Mouse (Mus musculus): ENCODE measurements around the gene Sntb2.
"Not testable (repeated sequence)": the region's sequence is repeated elsewhere in the genome, so short reads cannot be mapped to it uniquely, and the experiment has no call there.

Sntb2 gene

DNA sequence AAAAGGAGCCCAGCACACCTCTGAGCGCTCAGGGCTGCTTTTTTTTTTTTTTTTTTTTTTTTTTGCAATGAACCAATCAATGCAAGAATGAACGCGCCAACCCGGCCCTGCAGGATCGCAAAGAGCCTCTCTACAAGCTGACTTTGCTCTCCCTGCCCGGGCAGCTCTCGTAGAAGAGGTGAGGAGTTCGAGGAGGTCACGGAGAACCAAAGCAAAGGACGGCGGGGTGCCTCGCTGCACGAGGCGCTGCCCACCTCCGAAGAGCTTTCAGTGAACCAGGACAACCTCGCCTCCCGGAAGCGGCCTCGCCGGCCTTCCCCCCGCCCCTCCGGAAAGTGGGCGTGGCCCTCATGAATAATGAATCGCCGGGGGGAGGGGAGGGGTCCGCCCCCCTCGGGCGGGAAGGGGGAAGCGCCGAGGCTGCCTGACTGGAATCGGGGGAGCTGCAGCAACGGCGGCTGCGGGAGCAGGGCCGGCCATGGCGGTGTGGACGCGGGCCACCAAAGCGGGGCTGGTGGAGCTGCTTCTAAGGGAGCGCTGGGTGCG lies at the start of gene Sntb2:
Gene Sntb2, plus strand, starts transcription at position 427 of the 546 bp plus-strand sequence.
- DNase-seq = peak; percentile 89 to 93

DNA sequence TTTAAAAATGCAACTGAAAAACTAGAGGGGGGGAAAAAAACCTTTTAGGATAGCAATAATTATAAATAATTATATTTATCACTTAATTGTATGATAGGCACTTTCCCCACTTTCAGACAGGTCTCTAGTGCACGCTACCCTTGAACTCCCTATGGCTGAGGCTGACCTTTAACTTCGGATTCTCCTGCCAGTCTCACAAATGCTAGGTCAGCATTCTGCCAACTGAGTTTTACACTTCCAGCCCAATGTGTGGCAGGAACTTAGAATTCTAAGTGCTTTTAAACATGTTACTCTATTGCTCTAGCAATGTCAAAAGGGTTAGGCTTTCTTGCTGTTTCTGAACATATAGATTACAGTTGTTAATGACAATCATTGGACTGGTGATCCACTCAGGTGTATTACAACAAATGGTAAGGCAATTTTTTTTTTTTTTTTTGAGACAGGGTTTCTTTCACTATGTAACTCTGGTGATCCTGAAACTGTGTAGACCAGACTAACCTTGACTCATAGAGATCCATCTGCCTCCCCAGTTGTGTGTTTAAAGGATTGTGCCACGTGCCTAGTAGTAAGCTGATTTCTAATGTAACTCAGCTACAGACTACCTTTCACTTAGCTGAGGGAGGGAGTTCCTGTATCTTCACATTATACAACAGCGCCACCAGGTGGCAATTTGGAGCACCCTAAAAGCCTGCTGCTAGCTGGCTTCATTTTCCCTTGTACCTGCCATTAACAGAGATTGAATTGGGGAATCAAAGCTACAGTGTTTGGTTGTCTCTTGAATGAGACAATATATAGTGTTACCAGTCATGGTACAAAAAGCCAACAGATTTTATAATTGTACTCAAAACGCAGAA lies 48.0 kb upstream of the Sntb2 start:
- peak; percentile 79 to 83 for DNase-seq

DNA sequence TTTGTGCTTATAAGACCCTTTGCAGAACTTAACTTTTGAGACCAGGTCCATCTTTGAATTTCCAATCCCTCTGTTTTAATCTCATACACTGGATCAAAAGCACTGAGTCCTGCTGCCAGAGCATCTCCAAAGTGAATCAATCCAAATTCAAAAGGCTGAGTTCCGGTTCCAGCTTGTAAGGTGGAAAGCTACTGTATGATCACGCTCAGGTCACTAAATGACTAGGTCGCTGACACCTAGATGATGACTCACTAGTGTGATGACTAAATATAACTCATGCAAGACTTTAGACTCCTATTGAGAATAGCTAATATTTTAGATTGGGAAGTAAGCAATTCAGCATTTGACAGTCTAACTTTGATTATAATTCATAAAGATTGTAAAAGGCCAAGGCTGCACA lies 46.7 kb upstream of the Sntb2 start:
- no peak for DNase-seq

DNA sequence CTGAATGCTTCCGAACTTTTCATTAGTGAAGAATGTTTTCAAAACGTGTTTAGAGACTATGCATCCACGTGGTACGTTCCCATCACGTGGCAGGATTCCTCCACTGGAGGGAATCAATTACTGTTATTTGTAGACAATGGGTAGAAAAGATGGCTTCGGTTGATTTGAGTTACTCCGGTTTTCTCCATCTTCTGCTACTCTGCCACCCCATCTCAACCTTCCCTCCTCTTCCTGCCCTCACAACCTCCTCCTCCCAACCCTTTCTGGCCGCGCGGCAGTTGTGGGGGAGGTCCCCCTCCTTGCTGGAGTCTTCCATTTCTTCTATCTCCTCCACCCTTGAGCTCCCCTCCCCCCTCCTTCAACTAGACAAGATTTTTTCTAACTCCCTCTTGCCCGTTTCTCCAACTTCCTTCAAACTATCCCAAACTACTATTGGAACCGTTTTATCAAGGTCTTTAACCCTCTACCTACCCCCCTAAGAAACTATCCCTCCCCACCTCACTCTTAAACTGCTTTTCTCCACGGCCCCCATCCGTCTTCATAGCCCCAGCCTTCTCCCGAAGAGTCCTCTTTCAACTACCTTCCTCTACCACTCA lies 43.2 kb upstream of the Sntb2 start:
- DNase-seq = peak in 1 of 2 experiments; percentile 10

DNA sequence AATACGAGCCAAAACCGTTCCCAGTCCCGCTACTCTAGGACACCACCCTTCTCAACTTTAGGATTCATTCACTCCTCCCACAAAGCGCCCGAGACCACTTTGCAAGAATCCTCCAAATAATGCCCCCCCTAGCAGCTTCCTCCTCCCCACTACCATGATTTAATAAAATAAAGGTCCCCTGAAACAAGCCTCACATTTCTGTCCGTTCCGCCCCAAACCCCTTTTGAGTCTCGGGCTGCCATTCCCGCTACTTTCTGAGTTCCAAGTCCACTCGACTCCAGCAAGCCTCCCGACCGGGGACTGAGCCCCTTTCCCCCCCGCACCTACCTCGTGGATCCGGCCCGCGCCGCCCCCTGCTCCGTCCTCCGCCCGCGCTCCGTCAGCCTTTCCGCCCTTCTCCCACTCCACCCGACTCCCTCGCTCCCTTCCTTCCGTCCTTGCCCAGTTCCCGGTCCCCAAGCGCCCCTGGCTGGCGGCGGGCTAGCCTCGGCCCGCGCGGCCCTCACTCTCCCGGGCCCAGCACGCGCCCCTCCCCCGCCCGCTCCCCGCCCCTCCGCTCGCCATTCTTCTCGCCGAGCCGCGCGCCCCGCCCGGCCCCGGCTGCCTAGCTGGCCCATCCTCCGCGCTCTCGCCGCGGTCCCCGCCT lies 42.6 kb upstream of the Sntb2 start:
- DNase-seq = peak in 1 of 2 experiments; percentile 8

DNA sequence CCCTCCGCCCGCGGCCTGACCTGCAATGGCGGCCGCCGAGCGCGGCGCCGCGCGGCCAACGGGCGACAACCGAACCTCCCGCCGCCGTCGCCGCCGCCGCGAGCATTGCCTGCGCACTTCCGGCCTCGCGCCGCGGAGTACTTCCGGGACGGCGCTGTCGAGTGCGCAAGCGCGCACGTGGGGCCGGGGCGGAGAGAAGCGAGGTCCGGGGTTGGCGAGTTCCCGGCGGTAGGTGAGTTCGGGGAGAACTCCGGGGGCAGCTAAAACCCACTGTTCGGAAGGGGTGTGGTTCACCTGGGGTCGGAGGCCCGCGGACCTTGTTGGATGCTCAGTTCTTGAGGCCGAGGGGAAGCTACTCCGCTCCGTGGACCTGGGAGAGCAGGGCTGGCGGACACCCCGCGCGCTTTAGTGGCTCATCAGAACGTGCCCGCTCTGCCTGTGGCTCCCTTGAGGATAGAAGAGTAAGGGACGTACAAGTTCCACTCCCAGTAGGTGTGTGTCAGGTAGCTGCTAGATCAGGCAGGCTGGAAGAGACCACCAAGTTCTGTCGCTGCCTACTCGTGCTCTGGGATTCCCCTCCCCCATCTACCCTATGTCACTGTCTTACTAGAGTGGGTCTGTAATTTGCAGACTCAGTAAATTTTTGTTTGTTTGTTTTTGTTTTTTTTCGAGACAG lies 41.9 kb upstream of the Sntb2 start, which contains the start of gene Utp4:
Gene Utp4, plus strand, starts transcription at position 156 of the 676 bp plus-strand sequence.
- DNase-seq = peak; percentile 88 to 93

DNA sequence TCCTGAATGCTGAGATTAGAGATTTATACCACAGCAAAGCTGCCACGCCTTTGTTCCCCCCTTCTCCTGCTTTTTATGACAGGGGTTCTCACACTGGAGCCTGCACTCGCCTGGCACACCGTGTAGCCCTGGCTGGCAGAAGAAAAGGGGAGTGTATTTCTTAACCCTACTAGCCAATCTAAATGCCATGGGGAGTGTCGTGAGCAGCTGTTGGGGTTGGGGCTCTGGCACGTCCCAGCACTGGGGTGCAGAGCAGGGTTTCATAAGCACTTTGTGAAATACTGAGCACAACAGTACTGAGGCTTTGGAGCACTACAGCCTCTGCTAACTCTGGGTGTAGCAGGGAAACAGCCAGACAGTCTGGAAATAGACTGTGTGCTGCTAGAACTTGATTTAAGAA lies 36.1 kb upstream of the Sntb2 start:
- no peak for DNase-seq

DNA sequence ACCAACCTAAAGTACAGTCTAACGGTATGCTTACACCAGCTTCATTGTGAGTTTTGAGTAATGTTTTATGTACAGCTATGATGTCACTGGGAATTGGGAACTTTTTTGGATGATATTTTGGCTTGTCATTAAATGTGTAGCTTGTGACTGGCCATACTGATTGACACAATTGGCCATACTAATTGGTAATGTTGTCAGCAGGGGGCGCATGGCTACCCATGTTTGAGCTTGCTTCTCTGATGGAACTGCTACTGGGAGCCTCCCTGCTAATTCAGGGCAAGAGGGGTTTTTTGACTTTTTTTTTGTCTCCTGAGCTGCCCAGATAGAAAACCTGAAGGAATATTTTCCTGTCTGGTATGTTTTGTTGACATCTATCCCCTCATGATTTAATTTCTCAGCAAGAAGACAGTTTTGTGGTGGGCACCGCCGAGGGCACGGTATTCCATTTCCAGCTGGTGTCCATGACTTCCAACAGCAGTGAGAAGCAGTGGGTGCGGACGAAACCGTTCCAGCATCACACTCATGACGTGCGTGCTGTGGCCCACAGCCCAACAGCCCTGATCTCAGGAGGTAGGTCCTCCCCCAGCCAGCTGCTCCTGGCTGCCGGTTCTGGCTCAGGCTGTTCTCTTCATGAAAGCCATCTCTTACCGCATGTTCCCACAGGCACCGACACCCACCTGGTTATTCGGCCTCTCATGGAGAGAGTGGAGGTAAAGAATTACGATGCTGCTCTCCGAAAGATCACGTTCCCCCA lies 29.6 kb upstream of the Sntb2 start:
- peak; percentile 53 to 57 for DNase-seq

DNA sequence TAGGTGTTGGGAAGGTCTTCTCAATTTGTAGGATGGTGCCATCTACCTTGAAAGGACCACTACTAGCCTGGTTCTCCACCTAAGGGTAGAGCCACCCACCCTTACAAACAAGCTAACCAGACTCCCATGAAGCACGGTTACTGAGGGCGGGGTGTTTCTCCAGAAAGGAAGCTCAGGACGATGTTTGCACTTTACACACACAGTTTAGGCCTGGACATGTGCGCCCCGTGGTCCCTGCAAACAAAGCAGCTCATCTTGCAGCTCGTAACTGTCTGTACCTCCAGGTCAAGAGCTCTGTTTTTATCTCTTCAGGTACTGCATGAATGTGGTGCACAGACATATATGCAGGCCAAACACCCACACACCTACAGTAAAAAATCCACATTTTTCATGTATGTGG lies 28.9 kb upstream of the Sntb2 start:
- DNase-seq = no peak

DNA sequence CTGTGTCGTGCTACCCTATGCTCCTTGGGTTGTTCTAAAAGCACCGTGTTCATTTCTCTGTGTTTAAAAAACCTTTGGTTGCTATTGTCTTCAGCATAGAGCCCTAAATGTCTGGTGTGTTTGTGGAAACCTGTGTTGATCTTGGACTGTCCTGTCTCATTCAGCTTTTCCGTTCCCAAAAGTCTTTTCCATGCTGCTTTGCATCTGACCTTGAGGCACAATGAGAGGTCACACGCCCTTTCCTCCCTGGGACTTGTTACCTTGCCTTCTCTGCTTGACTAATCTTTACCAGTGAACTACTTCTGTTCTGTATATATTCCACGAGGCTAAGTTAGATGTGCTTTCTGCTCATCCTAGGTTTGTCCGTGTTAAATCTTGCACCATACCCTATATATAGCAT lies 28.1 kb upstream of the Sntb2 start:
- DNase-seq = no peak

DNA sequence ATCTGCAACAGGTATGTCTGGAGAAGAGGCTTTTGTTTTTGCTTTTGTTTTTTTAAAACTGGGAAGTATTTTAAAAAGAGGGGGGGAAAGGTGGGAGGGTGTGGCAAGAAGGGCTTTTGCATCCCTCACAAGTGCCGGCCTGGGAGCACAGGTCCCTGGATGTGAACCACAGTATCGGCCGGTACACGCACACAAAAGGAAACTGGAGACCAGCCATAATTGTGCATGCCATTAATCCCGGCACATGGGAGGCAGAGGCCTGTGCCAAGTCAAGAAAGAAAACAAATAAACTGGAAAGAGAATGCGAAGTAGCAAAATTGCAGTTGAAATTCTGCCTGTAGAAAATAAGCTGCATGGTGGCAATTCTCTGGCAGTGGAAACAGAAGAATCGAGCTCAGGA lies 27.3 kb upstream of the Sntb2 start:
- DNase-seq = no peak

DNA sequence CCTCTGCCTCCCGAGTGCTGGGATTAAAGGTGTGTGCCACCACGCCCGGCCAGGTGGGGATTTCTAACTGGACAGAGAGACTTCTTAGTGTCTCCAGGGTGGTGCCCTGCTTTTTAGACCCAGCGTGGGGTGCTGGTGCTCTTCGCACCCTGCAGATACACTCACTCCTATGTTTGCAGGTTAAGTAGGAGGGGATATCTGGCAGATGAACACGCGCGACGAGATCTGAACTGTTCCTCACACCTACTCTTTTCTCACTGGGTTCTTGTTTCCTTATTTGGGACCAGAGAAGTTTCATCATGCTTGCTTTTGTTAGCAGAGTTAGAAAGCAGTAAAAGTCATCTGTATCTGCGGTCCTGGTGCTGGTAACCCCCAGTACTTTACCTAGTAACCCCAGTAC lies 21.9 kb upstream of the Sntb2 start:
- no peak for DNase-seq

DNA sequence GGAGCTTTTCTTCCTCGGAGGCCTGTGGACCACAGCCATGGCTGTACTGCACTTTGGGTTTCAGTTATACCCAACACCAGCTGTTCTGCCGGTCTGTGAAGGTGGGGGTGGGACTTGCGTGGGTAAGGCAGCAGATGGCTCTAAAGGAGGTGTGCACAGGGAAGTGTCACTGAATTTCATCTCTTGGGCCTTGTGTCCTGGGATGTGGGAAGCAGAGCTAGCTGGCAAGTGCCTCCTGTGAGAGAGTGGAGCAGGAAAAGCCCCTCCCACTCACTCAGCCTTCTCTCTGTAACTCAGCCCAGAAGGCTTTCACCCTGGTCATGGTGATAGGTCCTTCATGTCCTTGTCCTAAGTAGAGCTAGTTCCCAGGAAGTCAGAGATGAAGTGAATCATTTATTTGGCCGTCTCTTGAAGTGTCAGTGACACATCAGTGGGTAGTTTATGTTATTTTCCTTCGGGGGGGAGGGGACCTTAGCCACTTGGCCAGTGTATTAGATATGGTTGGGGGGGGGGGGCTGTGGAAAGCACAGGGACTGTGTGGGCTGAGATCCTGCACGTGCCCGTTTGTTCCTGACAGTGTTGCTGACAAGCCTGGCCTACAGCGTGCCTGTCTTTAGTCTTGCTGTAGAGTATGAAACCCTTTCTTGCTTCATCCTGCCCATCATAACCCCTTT lies 15.7 kb upstream of the Sntb2 start:
- DNase-seq = no peak

DNA sequence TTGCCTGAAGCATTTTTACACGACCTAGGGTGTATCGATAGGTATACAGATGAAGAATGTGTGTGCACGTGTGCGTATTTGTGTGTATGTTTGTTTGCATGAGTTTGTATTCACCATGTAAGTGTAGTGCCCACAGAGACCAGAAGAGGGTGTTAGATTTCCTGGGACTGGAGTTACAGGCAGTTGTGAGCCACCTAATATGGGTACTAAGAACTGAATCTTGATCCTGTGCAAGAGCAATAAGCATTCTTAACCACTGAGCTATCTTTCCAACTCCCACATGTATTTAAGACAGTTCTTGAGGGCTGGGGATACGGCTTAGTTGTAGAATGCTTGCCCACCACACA lies 15.2 kb upstream of the Sntb2 start:
- DNase-seq = no peak

DNA sequence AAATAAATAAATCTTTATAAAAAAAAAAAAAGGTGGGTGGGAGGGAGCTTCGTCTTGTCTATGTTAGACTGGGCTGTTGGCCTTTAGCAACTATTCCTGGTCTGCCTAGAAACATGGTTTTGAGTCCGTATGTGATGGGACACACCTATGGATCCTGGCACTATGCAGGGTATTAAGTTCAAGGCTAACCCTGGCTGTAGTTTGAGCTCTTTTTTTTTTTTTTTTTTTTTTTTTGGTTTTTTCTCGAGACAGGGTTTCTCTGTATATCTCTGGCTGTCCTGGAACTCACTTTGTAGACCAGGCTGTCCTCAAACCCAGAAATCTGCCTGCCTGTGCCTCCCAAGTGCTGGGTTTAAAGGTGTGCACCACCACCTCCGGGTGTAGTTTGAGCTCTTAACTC lies 11.5 kb upstream of the Sntb2 start:
- no peak for DNase-seq

DNA sequence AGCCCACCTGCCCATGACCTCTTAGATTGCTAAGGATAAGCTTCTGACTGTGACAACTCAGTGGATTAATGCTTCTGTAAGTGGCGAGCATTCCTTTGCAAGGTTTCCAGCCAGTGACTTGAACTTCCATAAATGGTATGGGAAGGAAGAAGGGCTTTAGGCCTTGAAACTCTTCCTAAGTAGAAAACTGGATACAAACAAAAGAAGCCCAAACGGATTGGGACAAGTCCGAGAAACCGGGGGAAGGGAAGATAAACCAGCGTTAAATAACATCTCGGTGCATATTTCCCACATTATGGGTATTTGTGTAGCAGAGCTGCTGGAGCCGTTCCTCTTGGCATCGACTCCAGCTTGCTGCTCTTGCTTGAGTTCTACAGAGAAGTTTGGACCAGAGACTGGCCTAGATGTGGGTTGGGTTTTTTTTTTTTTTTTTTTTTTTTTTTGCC lies 10.6 kb upstream of the Sntb2 start:
- no peak for DNase-seq

DNA sequence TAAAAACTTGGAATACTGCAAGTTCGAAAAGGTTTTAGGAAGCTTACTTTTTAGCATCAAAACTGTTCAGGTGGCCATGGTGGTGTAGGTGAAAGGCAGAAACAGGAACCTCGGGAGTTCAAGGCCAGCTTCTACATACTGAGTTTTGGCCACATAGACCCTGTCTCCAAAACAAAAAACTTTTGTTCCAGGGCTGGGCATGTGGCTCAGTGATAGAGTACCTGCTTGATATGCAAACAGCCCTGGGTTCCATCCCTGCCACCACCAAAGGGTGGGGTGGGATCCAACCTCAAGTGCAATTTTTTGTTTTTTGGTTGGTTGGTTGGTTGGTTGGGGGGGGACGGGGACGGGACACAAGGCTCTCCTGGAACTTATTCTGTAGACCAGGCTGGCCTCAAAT lies 10.1 kb upstream of the Sntb2 start:
- DNase-seq = no peak

DNA sequence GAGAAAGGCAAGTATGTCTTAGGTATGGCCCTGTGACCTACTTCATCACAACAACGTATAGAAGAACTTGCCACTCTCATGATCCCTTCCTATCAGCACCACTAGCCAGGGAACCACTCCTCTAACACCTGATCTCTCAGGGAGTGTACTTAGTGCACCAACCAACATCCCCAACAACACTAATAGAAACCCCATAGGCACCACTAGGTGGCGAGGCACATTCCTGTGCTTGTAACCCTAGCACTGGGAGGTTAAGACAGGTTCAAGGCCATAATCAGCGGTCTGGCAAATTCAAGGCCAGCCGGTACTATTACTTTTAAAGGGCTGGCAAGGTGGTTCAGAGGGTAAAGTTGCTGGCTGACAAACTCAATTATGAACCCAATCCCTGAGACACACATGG lies 8.3 kb upstream of the Sntb2 start:
- peak; percentile 21 to 22 for DNase-seq

DNA sequence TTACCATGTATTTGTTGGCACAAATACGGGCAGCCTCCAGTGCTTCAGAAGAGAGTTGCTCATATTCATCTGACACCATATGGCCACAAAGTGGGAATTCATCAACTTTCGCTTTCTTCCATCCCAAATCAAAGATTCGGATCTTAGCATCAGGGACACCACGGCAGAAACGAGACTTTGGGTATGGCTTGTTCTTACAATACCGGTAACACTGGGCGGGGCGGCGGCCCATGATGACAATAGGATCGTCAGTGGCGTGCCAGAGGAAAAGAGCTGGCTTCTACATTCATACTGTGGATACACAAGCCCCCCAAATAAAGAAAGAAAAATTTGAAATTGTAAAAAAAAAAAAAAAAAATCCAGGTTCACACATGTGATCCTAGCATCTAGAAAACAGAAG lies 7.4 kb upstream of the Sntb2 start:
- DNase-seq = not testable (repeated sequence)

DNA sequence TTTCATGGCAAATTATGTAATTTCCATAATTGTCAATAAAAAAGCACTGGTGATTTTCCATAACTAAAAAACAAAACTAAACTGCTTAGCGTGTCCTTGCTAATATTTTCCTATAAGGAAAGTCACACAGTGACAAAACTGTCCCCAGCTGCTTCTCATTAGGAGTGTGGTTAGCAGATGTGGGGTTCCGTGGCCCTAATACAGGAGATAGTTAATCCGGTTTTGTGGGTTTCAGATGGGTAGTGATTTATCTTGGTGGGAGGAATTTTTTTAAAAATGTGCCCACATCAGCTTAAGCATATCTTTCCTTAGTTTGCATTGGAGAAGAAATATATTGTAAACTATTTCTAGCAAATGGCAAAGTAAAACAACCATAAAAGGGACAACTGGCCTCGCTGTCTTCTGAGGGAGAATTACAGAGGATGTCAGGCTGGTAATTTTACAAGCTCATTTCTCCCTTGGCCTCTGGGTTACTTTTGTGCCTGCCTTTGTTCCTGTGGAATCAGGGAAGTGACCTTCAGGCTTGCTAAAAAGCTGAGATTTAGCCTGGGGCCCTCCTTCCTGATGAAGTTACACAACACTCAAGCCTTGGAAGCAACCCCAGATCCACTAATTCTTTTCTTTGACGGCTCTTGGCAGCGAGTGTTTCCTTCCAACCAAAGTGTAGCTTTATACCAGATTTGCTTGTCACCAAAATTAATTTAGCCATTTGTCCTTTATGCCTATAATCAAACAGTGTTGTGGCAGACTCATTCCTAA lies 6.2 kb upstream of the Sntb2 start:
- no peak for DNase-seq

DNA sequence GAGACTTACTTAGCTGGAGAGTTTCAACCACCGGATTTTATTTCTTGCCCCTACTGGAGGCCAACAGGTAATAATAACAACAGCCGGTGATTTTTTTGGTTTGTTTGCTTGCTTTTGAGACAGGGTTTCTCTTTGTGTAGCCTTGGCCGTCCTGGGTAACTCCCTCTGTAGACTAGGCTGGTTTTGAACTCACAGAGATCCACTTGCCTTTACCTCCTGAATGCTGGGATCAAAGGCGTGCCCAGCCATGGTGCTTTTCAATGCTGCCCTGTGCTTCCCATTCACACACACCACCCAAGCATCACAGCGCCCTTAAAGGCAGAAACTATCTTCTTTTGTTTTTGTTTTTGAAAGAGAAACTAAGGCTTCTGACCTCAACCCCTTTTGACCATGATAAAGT lies 5.6 kb upstream of the Sntb2 start:
- no peak for DNase-seq
